Mouse (Mus musculus): Measurements from ENCODE around the gene Sarnp. TPM values are rescaled to one million over a fixed set of nuclear protein-coding genes. Genes with fewer than 3 reads are reported as not detected.
A peak's percentile ranks its signal among the peaks of the same experiment; 100 is the strongest.

Gene Sarnp
- 10 to 100 TPM; 38.0 to 39.1 TPM for total RNA-seq (2021)

DNA sequence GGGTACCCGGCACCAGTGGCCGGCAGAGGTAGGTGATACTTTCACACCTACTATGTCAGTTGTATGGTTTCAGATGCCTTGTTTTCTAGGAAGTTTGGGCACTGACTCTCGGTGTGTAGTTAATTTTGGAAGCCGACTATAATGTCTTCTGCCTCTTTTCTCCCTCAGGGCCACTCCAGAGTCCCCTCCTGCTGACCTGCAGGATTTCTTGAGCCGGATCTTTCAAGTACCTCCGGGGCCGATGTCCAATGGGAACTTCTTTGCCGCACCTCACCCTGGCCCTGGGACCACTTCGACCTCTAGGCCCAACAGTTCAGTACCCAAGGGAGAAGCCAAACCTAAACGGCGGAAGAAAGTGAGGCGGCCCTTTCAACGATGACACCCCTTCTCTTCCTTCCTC is at the start of gene Sarnp:
Gene Sarnp (plus strand): TSS at position 301 of the 400 bp plus-strand sequence.
- intact Hi-C loops (cut with DNase I): no loop called here

GRCm38 (mm10) chr10:128772895-128773294 is 44.2 kb upstream of the Sarnp start:
- no peak for DNase-seq
- intact Hi-C loops (cut with DNase I): loop anchor here (2.0 kb wide), 1 partner anchor 120 kb away; no protein-coding TSS in a partner anchor

More for the DNA sequence above, at the start of gene Sarnp:
- no peak for DNase-seq

- DNase-seq: no peak
- intact Hi-C loops (cut with DNase I): loop anchor here (2.0 kb wide), 1 partner anchor 119 kb away; no protein-coding TSS in a partner anchor
Measured at GRCm38 (mm10) chr10:128773685-128774084, 43.4 kb upstream of the Sarnp start.

- peak in 1 of 2 experiments; percentile 16 for DNase-seq
- intact Hi-C loops (cut with DNase I): loop anchor here (2.0 kb wide), 1 partner anchor 28 kb away; no protein-coding TSS in a partner anchor
Measured at GRCm38 (mm10) chr10:128778441-128778840, 38.7 kb upstream of the Sarnp start.

DNA sequence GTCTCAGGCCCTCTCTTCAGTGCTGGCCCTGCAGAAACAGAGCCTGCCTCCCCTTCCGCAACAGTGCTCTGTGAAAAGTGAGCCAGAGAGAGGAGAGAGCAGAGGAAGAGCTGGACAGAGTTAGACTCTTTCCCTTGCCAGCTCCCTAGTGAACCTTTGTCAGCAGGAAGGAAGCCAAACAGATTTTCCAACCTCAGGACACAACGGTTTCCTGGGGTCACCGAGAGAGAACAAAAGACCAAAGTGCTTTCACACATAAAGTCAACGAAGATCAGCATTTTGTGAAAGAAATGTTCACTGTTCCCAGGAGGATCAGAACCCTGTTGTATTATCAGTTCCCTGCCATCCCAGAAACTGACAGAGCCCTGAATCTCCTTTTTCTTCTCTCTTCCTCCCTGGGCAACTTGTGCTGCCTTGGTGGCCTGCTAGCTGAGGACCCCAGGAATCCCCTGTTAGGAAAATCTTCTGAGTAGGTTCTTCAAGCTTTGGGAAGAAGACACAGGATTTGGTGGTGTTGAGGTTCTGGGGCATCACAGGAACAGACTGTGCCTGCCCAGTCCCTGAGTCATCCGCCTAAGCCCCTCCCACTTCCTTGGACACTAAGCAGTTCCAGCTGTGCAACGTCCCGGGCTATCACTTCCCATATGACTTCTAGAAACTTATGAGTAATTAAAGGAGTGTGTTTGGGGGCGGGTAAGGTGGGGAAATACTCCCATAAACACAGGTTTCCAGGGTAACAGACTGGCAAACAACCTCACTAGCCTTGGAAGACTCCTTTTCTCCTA is 37.9 kb upstream of the Sarnp start:
- intact Hi-C loops (cut with DNase I): loop anchor here (1.0 to 2.0 kb wide), 2 partner anchors 24 to 28 kb away; no protein-coding TSS in a partner anchor

DNA sequence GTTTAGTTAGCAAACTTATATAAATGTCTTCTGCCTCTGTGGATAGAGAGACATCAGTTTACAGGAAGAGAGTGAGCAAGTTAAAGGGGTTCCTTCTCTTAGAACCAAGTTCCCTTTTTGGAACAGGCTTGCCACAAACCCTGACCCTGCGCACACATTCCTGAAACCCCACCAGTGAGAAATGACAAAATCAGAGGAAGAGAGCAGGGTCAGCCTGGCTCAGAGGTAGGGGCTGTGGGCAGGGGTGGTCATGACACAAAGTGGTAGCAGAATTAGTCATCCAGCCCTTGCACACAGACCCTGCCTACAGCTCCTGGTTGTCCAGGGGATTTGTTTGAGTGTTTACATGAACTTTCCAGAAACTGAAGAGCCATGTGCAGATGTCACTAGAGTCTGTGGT is 36.9 kb upstream of the Sarnp start:
- peak in 1 of 2 experiments; percentile 21 for DNase-seq
- intact Hi-C loops (cut with DNase I): no loop called here

More for the DNA sequence above, 37.9 kb upstream of the Sarnp start:
- peak; percentile 85 for DNase-seq

DNA sequence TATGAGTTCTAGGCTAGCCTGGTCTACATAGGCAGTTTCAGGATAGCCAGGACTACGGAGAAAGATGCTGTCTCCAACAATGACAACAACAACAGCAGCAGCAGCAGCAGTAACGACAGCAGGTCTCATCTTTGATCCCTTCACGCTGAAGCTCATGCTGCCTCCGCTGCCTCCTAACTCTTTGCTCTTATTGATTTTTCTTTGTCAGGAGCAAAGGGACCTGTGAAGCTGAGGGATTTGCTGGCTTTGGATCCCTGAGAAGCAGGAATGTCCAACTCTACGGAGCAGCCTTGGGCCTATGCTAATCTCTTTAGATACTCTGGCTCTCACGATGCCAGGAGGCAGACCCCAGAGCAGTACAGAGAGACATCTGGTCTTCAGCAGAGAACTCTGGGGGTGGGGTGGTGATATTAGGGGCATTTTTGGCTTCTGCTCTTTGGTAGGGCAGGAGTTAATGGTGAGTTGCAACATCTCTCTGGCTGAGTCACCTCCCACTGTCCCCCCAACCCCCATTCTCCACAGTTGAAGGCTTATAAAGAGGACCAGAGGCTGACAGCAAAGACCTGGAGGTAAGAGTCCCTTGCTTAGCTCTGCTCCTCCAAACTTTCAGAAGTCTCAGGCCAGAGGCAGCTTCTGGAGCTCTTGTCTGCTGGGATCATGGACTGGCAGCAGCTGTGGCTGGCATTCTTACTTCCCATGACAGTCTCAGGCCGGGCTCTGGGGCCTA is 26.6 kb upstream of the Sarnp start, which contains the start of gene Mmp19:
Gene Mmp19 (plus strand): TSS at position 513 of the 727 bp plus-strand sequence.
- DNase-seq: peak in 1 of 2 experiments; percentile 54
- intact Hi-C loops (cut with DNase I): no loop called here

DNA sequence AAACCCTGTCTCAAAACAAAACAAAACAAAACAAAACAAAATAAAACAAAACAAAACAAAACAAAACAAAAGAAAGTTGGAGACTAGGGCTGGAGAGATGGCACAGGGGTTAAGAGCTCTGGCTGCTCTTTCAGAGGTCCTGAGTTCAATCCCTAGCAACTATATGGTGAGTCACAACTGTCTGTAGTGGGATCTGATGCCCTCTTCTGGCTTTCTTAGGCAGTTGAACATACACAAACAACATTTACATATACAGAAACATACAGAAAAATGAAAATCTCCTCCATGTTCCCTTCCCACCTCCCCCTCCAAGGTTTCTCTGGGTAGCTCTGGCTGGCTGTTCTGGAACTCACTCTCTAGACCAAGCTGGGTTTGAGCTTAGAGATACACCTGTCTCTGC is 25.1 kb upstream of the Sarnp start:
- no peak for DNase-seq
- intact Hi-C loops (cut with DNase I): no loop called here

DNA sequence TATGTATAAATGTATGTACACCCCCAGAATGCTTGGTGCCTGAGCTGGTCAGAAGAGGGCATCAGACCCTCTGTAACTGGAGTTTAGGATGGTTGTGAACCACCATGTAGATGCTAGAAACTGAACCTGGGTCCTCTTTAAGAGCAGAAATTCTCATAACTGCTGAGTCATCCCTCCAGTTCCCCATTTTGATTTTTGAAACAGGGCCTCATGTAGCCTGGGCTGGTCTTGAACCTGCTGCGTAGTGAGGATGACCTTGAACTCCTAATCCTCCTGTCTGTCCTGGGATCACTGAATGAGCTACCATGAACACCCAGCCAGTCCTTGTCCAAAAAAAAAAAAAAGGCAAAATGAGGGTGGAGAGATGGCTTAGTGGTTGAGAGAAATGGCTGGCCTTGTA is 23.9 kb upstream of the Sarnp start:
- DNase-seq: no peak
- intact Hi-C loops (cut with DNase I): no loop called here

DNA sequence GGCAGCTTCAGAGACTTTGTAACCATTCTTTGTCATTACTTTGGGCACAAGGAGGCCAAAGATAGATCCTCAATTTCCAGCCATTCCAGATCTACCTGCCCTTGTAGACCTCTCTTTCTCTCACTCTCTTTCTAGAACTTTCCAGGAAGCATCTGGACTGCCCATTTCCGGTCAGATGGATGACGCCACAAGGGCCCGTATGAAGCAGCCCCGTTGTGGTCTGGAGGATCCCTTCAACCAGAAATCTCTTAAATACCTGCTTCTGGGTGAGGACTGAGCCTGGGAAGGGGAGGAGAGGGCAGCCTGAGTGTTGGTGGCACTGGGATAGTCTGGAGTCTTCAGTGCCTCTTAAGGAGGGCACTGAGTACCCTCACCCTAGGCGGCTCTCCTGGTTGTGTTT is 22.7 kb upstream of the Sarnp start:
- intact Hi-C loops (cut with DNase I): no loop called here
- no peak for DNase-seq

DNA sequence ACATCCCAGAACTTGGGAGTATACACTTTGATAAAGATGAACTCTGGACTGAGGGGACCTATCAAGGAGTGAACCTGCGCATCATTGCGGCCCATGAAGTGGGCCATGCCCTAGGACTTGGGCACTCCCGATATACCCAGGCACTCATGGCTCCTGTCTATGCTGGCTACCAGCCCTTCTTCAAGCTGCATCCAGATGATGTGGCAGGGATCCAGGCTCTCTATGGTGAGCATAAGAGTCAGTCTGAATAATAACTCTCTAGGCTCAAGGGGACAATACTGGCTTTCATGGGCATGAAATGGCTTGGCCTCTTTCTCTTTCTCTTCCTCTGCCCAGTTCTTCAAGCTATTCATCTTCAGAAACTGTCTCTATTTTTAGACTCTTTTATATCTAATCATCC is 21.6 kb upstream of the Sarnp start:
- DNase-seq: no peak
- intact Hi-C loops (cut with DNase I): no loop called here

GRCm38 (mm10) chr10:128798676-128799075 is 18.5 kb upstream of the Sarnp start:
- DNase-seq: no peak
- intact Hi-C loops (cut with DNase I): no loop called here

- intact Hi-C loops (cut with DNase I): no loop called here
- no peak for DNase-seq
Measured at GRCm38 (mm10) chr10:128801981-128802495, 15.1 kb upstream of the Sarnp start.

GRCm38 (mm10) chr10:128802956-128803355 is 14.2 kb upstream of the Sarnp start:
- no peak for DNase-seq
- intact Hi-C loops (cut with DNase I): loop anchor here (1.0 kb wide), 1 partner anchor 24 kb away; no protein-coding TSS in a partner anchor

GRCm38 (mm10) chr10:128803361-128803760 is 13.8 kb upstream of the Sarnp start:
- no peak for DNase-seq
- intact Hi-C loops (cut with DNase I): loop anchor here (1.0 kb wide), 1 partner anchor 24 kb away; no protein-coding TSS in a partner anchor

DNA sequence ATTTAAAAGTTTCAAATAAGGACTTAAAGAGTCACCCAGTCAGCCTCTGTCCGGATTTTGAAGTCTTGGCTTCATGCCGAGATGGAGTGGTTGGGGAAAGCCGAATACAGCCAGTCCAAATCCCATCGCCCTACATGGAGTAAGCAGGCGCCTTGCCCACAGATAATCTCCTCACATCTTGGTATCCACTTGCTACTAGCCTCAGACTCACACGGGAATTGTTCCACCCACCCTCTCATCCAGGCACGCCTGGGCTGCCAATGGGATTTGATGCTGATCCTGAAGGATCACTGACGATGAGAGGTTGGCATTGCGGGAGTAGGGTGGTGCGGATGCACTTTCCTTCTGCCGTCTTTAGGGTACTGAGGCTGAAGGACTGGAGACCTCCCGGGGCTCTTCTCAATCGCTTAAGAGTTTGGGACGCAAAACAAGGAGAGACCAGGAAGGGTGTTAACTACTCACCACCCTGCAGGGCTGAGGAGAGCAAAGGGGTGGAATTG is 13.3 kb upstream of the Sarnp start, which contains the start of gene Dnajc14:
Gene Dnajc14 (plus strand): TSS at position 292 of the 500 bp plus-strand sequence.
- intact Hi-C loops (cut with DNase I): loop anchor here (1.0 kb wide), 2 partner anchors 25 to 56 kb away; no protein-coding TSS in a partner anchor

GRCm38 (mm10) chr10:128804271-128805091 is 12.7 kb upstream of the Sarnp start, which contains the start of gene Tmem198b:
Gene Tmem198b, minus strand, starts transcription at chr10:128804370.
- intact Hi-C loops (cut with DNase I): loop anchor here (1.0 to 5.0 kb wide), 2 partner anchors 56 to 177 kb away; partner anchors contain the start of gene Rps26
- DNase-seq: peak; percentile 69 to 82

More for the DNA sequence above, 13.3 kb upstream of the Sarnp start, which contains the start of gene Dnajc14:
- peak; percentile 65 to 74 for DNase-seq

GRCm38 (mm10) chr10:128805092-128806000 is 11.8 kb upstream of the Sarnp start:
- intact Hi-C loops (cut with DNase I): loop anchor here (5.0 kb wide), 1 partner anchor 178 kb away; the partner anchor contains the start of gene Rps26
- peak; percentile 93 to 96 for DNase-seq

All from heart, postnatal 36 days (tissue).